Mouse (Mus musculus) kidney, adult 2 months (tissue): ENCODE measurements at regions not wholly inside any gene's neighbourhood (a gene's known extent, or its start where the extent isn't known, plus 50 kb on each side); places are given as distances from the start of the nearest gene placed in this dataset.

Source experiments
- CTCF ChIP-seq: fragments of 200-500 bp; conservative IDR thresholded peaks from 2 replicates; pipeline ENCODE4 v1.5.1; 2011; ENCODE audit warnings: low read depth, mild to moderate bottlenecking, control low read depth, low read length, moderate library complexity, mixed read lengths; ENCODE audit not compliant: insufficient read depth, insufficient read length
- POLR2A ChIP-seq: fragments of 200-500 bp; IDR thresholded peaks from one replicate; pipeline ENCODE4 v1.6.1; 2011; ENCODE audit warnings: low read depth, low read length, control low read depth

GRCm38 (mm10) chr5:119214937-119215336, 455.5 kb upstream of the Tbx3 start:
- no peak for TF ChIP-seq POLR2A
- TF ChIP-seq CTCF = peak; percentile 31; the same call in 1 of the 2 replicates
